Mouse (Mus musculus): Measurements from ENCODE around the gene Zswim1.

GRCm38 (mm10) chr2:164831029-164831428, 8.5 kb downstream of the Zswim1 start:
- TF ChIP-seq POLR2A (IDR thresholded peaks at IDR 0.05; ENCODE audit: low read depth, low read length) (no peak), CTCF (conservative IDR thresholded peaks at IDR 0.05; ENCODE audit: insufficient read depth, insufficient read length, low read depth, low read length) (no peak)
